Mouse (Mus musculus) CH12.LX (cell line): ENCODE data around the gene Ccpg1. TPM values are rescaled to one million over a fixed set of nuclear protein-coding genes. Genes with fewer than 3 reads are reported as not detected.

ENCODE experiments used
- DNase-seq: peaks from one replicate; pipeline ENCODE4 v3.0.0-alpha.2; 2013; ENCODE audit errors: extremely low read depth
- H3K27ac ChIP-seq: 2 replicates; pipeline ENCODE4 v1.5.1; 2012; ENCODE audit warnings: low read depth, mild to moderate bottlenecking, control low read depth, moderate library complexity; ENCODE audit not compliant: insufficient read depth
- H3K27me3 ChIP-seq: replicated peaks from 2 replicates; pipeline ENCODE3; 2012; ENCODE audit warnings: inconsistent platforms
- H3K36me3 ChIP-seq, 2 experiments: replicated peaks in 1 of 2; 2 replicates each; pipeline versions ENCODE3 to v1.6.1; 2012; ENCODE audit warnings: inconsistent platforms in 1 of 2, low read length in 1 of 2, mild to moderate bottlenecking in 1 of 2, mixed read lengths in 1 of 2, moderate library complexity in 1 of 2; ENCODE audit not compliant: control insufficient read depth in 1 of 2, insufficient read depth in 1 of 2
- H3K4me1 ChIP-seq, 2 experiments: 2 replicates each; pipeline ENCODE4 v1.6.1; 2012; ENCODE audit warnings: inconsistent platforms in 1 of 2, moderate library complexity in 1 of 2; ENCODE audit not compliant: insufficient read depth in 2 of 2, control insufficient read depth in 1 of 2
- H3K4me2 ChIP-seq: 2 replicates; pipeline ENCODE4 v1.6.1; 2012; ENCODE audit warnings: low read depth, mild to moderate bottlenecking, control low read depth; ENCODE audit not compliant: poor library complexity, insufficient read depth, severe bottlenecking
- H3K4me3 ChIP-seq, 3 experiments: fragments of 150-350 bp in 1 of 3; sonication (generic) in 1 of 3; replicated peaks in 1 of 3; 2 replicates each; pipeline versions ENCODE3 to v1.5.1; 2011 to 2012; ENCODE audit warnings: low read depth in 2 of 3, low read length in 2 of 3, mild to moderate bottlenecking in 2 of 3, moderate library complexity in 2 of 3, control low read depth in 1 of 3, improper control_type of control experiment in 1 of 3, inconsistent platforms in 1 of 3, mixed read lengths in 1 of 3; ENCODE audit not compliant: poor library complexity in 1 of 3
- H3K79me2 ChIP-seq: replicated peaks from 2 replicates; pipeline ENCODE4 v1.6.1; 2012; ENCODE audit warnings: mild to moderate bottlenecking, moderate library complexity; ENCODE audit not compliant: control insufficient read depth, poor library complexity, insufficient read depth, severe bottlenecking; ENCODE audit errors: extremely low read depth
- H3K9ac ChIP-seq: 2 replicates; pipeline ENCODE4 v1.6.1; 2012; ENCODE audit warnings: low read depth, mild to moderate bottlenecking, control low read depth, moderate library complexity; ENCODE audit not compliant: insufficient read depth
- H3K9me3 ChIP-seq: replicated peaks from 2 replicates; pipeline ENCODE3; 2012; ENCODE audit warnings: low read length, inconsistent platforms, mixed read lengths
- BHLHE40 ChIP-seq: IDR thresholded peaks from 2 replicates; pipeline ENCODE4 v1.6.1; 2011; ENCODE audit warnings: mild to moderate bottlenecking, low read depth, low read length, improper control_type of control experiment
- CTCF ChIP-seq, 2 experiments: IDR thresholded peaks in 1 of 2; conservative IDR thresholded peaks in 1 of 2; 2 replicates each; pipeline ENCODE4 v1.5.1; 2011 to 2012; ENCODE audit warnings: low read depth in 2 of 2, low read length in 2 of 2, improper control_type of control experiment in 1 of 2, inconsistent platforms in 1 of 2, mild to moderate bottlenecking in 1 of 2, moderate library complexity in 1 of 2
- E2F4 ChIP-seq: IDR thresholded peaks from 2 replicates; pipeline ENCODE4 v1.6.1; 2011; ENCODE audit warnings: low read depth, low read length, improper control_type of control experiment; ENCODE audit not compliant: insufficient replicate concordance
- ELF1 ChIP-seq: IDR thresholded peaks from 2 replicates; pipeline ENCODE4 v1.6.1; 2014; ENCODE audit warnings: low read depth, mild to moderate bottlenecking, inconsistent platforms, low read length, improper control_type of control experiment
- EP300 ChIP-seq: IDR thresholded peaks from 2 replicates; pipeline ENCODE4 v1.6.1; 2011; ENCODE audit warnings: low read length, improper control_type of control experiment
- GABPA ChIP-seq: IDR thresholded peaks from 2 replicates; pipeline ENCODE4 v1.6.1; 2012; ENCODE audit warnings: low read depth, low read length, improper control_type of control experiment, inconsistent platforms; ENCODE audit not compliant: insufficient replicate concordance
- HCFC1 ChIP-seq: IDR thresholded peaks from 2 replicates; pipeline ENCODE4 v1.6.1; 2012; ENCODE audit warnings: low read depth, mild to moderate bottlenecking, inconsistent platforms, low read length, improper control_type of control experiment
- IRF4 ChIP-seq: IDR thresholded peaks from 2 replicates; pipeline ENCODE4 v1.6.1; 2014; ENCODE audit warnings: low read depth, mild to moderate bottlenecking, inconsistent platforms, low read length, improper control_type of control experiment
- JUN ChIP-seq: IDR thresholded peaks from 2 replicates; pipeline ENCODE4 v1.6.1; 2011; ENCODE audit warnings: low read depth, mild to moderate bottlenecking, low read length, improper control_type of control experiment, moderate library complexity; ENCODE audit not compliant: insufficient read depth
- KAT2A ChIP-seq: IDR thresholded peaks from 2 replicates; pipeline ENCODE4 v1.6.1; 2012; ENCODE audit warnings: low read length, improper control_type of control experiment, inconsistent platforms; ENCODE audit not compliant: insufficient replicate concordance
- MAFK ChIP-seq: IDR thresholded peaks from 2 replicates; pipeline ENCODE4 v1.6.1; 2011; ENCODE audit warnings: low read length, improper control_type of control experiment; ENCODE audit not compliant: insufficient replicate concordance
- MYC ChIP-seq: IDR thresholded peaks from 2 replicates; pipeline ENCODE4 v1.6.1; 2011; ENCODE audit warnings: low read depth, mild to moderate bottlenecking, improper control_type of control experiment, low read length
- NELFE ChIP-seq: IDR thresholded peaks from 2 replicates; pipeline ENCODE4 v1.6.1; 2011; ENCODE audit warnings: low read depth, low read length, improper control_type of control experiment
- NRF1 ChIP-seq: IDR thresholded peaks from 2 replicates; pipeline ENCODE4 v1.6.1; 2014; ENCODE audit warnings: low read depth, mild to moderate bottlenecking, inconsistent platforms, low read length, improper control_type of control experiment, moderate library complexity
- POLR2A ChIP-seq: IDR thresholded peaks from 2 replicates; pipeline ENCODE4 v1.6.1; 2011; ENCODE audit warnings: low read depth, mild to moderate bottlenecking, improper control_type of control experiment, low read length
- RAD21 ChIP-seq: IDR thresholded peaks from 2 replicates; pipeline ENCODE4 v1.6.1; 2011; ENCODE audit warnings: low read depth, mild to moderate bottlenecking, low read length, improper control_type of control experiment, moderate library complexity
- RCOR1 ChIP-seq: conservative IDR thresholded peaks from 2 replicates; pipeline ENCODE4 v1.6.1; 2012; ENCODE audit warnings: low read depth, mild to moderate bottlenecking, inconsistent platforms, low read length, improper control_type of control experiment
- TBP ChIP-seq: conservative IDR thresholded peaks from 2 replicates; pipeline ENCODE4 v1.6.1; 2011; ENCODE audit warnings: low read depth, low read length, improper control_type of control experiment
- TCF12 ChIP-seq: IDR thresholded peaks from 2 replicates; pipeline ENCODE4 v1.6.1; 2014; ENCODE audit warnings: low read depth, mild to moderate bottlenecking, inconsistent platforms, low read length, improper control_type of control experiment
- UBTF ChIP-seq: IDR thresholded peaks from 2 replicates; pipeline ENCODE4 v1.6.1; 2012; ENCODE audit warnings: low read depth, mild to moderate bottlenecking, inconsistent platforms, low read length, improper control_type of control experiment, moderate library complexity
- USF1 ChIP-seq: IDR thresholded peaks from 2 replicates; pipeline ENCODE4 v1.6.1; 2014; ENCODE audit warnings: low read depth, mild to moderate bottlenecking, inconsistent platforms, low read length, improper control_type of control experiment
- USF2 ChIP-seq: conservative IDR thresholded peaks from 2 replicates; pipeline ENCODE4 v1.6.1; 2011; ENCODE audit warnings: low read depth, low read length, improper control_type of control experiment
- ZKSCAN1 ChIP-seq: IDR thresholded peaks from 2 replicates; pipeline ENCODE4 v1.6.1; 2012; ENCODE audit warnings: low read depth, inconsistent platforms, low read length, improper control_type of control experiment, borderline replicate concordance
- ZMIZ1 ChIP-seq: IDR thresholded peaks from 2 replicates; pipeline ENCODE4 v1.6.1; 2012; ENCODE audit warnings: low read depth, mild to moderate bottlenecking, inconsistent platforms, low read length, improper control_type of control experiment
- dilution Hi-C: fragments of 300-500 bp; cut with MboI; formaldehyde crosslinking; loops from 2 replicates; pipeline ENCODE4 v1.14.3; 2020; ENCODE audit warnings: low sequenced_read_pairs; ENCODE audit not compliant: extremely low pct_unique_long_range_greater_than_20kb, extremely low pct_ligation_motif_present
- in situ Hi-C: fragments of 300-500 bp; cut with MboI; formaldehyde crosslinking; loops from 3 replicates; pipeline ENCODE4 v1.14.3; 2019; ENCODE audit warnings: low sequenced_read_pairs, low pct_ligation_motif_present, low pct_unique_long_range_greater_than_20kb, mixed read lengths
- polyA plus RNA-seq: library from polyadenylated mRNA; unstranded; fragments of >175 nt; gene quantifications from 2 replicates; pipeline ENCODE4 v1.2.1, GENCODE M21; 2012; ENCODE audit warnings: low read depth; ENCODE audit not compliant: insufficient read length
- total RNA-seq, 2 experiments: library from RNA; depleted of rRNA; stranded (reverse); fragments of 300-350 nt in 1 of 2; fragments of >200 nt in 1 of 2; gene quantifications; 2 replicates each; pipeline ENCODE4 v1.2.3; 2012 to 2014

Ccpg1 gene
- total and polyA plus RNA-seq, 3 experiments = 5.2 to 18.3 (median 6.2) TPM

DNA sequence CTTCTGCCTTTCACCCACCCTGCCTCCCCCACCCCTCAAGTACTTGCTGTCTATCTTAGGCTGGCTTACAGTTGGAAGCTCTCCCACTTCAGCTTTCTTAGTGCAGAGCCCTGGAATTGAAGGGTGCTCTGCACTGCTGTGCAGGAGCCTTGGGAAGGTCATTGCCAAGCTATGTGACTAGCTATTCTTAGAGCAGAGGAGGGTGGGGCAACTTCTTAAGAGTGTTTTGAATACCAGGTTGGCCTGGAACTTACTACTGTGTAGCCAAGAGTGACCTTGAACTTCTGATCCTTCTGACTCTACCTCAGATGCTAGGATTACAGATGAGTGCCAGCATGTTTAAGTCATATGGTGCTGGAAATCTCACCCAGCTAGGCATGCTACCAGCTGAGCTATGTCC lies 10.9 kb downstream of the Ccpg1 start:
- TF ChIP-seq ZMIZ1 (no peak), JUN (no peak), NELFE (no peak), MYC (no peak), KAT2A (no peak), TBP (no peak), UBTF (no peak)
- no peaks in the 10 kb centered on the region for H3K27me3 ChIP-seq
- H3K27ac ChIP-seq = no peak overlapping the region
- dilution Hi-C loops = no loop called here
- H3K4me1 ChIP-seq = no peaks in the 10 kb centered on the region
- no peak for DNase-seq
- H3K9ac ChIP-seq = no peak overlapping the region
- H3K9me3 ChIP-seq = no peaks in the 10 kb centered on the region
- H3K79me2 ChIP-seq = no peaks in the 10 kb centered on the region; the same call in 1 of the 2 replicates
- in situ Hi-C loops = no loop called here
- H3K36me3 ChIP-seq = no peaks in the 10 kb centered on the region
- no peak overlapping the region for H3K4me3 ChIP-seq
- H3K4me2 ChIP-seq = no peak overlapping the region

DNA sequence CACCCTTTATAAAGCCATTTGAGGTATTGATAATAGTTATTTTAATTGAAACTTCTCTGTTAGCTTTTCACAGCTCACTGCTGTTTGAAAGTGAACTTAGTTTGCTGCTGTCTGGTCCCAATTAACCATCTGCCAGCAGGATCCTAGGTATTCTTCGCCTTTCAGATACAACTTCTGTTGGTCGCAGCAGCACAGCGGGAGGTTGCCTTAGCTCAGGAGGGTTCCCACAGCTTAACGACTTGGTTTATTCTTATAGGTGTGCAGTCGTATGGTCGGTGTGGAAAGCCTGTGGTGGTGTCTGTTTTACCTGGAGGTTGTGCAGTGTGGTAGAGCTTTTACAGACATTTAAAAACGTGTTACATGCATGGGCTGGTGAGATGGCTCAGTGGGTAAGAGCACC lies 11.6 kb downstream of the Ccpg1 start:
- H3K27ac ChIP-seq = no peak overlapping the region
- no peak for DNase-seq
- in situ Hi-C loops (no loop called here), dilution Hi-C loops (no loop called here)
- H3K9ac ChIP-seq = no peak overlapping the region
- H3K36me3 ChIP-seq = no peaks in the 10 kb centered on the region
- H3K4me2 ChIP-seq = no peak overlapping the region
- no peaks in the 10 kb centered on the region for H3K9me3 ChIP-seq
- TF ChIP-seq BHLHE40 (no peak), TCF12 (no peak), JUN (no peak), USF1 (no peak), IRF4 (no peak)
- TF ChIP-seq, all 38 proteins: peak for 0
- Histone ChIP-seq H3K4me1 (no peaks in the 10 kb centered on the region), H3K27me3 (no peaks in the 10 kb centered on the region), H3K79me2 (no peaks in the 10 kb centered on the region; the same call in 1 of the 2 replicates), H3K4me3 (no peak overlapping the region)

DNA sequence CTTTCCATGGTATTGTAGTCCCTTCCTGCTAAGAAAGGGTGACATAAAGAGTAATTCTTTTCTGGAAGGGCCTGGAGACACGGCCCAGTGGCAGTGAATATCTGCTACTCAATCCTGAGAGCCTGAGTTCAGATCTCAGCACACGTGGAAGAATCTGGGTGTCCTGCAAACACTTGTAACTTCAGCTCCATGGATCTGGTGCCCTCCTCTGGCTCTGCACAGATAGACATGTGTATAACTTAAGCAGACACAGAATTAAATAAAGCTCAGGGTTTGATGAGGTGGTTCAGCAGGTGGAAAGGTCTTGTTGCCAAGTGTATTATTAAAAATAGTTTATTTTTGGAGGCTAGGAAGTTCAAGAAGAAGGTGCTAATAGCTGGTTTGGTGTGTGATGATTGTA lies 15.3 kb downstream of the Ccpg1 start:
- DNase-seq = no peak
- H3K4me3 ChIP-seq = no peak overlapping the region
- H3K27ac ChIP-seq = no peak overlapping the region
- dilution Hi-C loops = no loop called here
- no peaks in the 10 kb centered on the region for H3K27me3 ChIP-seq
- H3K4me1 ChIP-seq = no peaks in the 10 kb centered on the region
- H3K9ac ChIP-seq = no peak overlapping the region
- H3K9me3 ChIP-seq = no peaks in the 10 kb centered on the region
- H3K36me3 ChIP-seq = peaks cover 3 to 11% of the 10 kb centered on the region in 2 experiments
- no peak overlapping the region for H3K4me2 ChIP-seq
- no peak for TF ChIP-seq USF1
- TF ChIP-seq RAD21 = peak; percentile 35
- no peak for TF ChIP-seq ZKSCAN1
- TF ChIP-seq E2F4 = no peak
- no peak for TF ChIP-seq POLR2A
- TF ChIP-seq MAFK = no peak
- no peak for TF ChIP-seq MYC
- TF ChIP-seq GABPA = no peak
- no peak for TF ChIP-seq ELF1
- no peak for TF ChIP-seq NRF1
- TF ChIP-seq HCFC1 = no peak
- TF ChIP-seq TCF12 = no peak
- no peak for TF ChIP-seq RCOR1
- peak in 1 of 2 experiments; percentile 38; a peak in 2 of 4 replicates for TF ChIP-seq CTCF (conservative IDR thresholded peaks at IDR 0.05 in 1 of 2, IDR thresholded peaks at IDR 0.05 in 1 of 2; ENCODE audit: low read depth in 2 of 2, low read length in 2 of 2)
- no peak for TF ChIP-seq ZMIZ1
- no peak for TF ChIP-seq KAT2A
- TF ChIP-seq USF2 = no peak
- TF ChIP-seq EP300 = no peak
- no peaks in the 10 kb centered on the region for H3K79me2 ChIP-seq
- in situ Hi-C loops = no loop called here
